Mouse (Mus musculus): ENCODE data around the gene Bloc1s4. TPM values are rescaled to one million over a fixed set of nuclear protein-coding genes. Genes with fewer than 3 reads are reported as not detected.

Gene Bloc1s4
- polyA plus RNA-seq, 1 experiment = 20.5 TPM

- peak; percentile 38; the same call in 1 of the 2 replicates for TF ChIP-seq POLR2A (IDR thresholded peaks at IDR 0.05; ENCODE audit: low read depth, low read length)
- no peak for TF ChIP-seq CTCF (IDR thresholded peaks at IDR 0.05; ENCODE audit: extremely low read depth, insufficient read depth, insufficient read length, insufficient replicate concordance)
- 13% methylated on average over 31 of the region's 31 CpGs for WGBS
- Histone ChIP-seq H3K27ac (ENCODE audit: insufficient read depth, low read length) (peak overlapping the region; percentile 53), H3K27me3 (ENCODE audit: control insufficient read depth, insufficient read depth, low read length) (no peaks in the 10 kb centered on the region), H3K4me3 (ENCODE audit: extremely low read depth, insufficient read depth, insufficient read length) (peak overlapping the region; percentile 61), H3K36me3 (ENCODE audit: control insufficient read depth, insufficient read depth, low read length) (no peaks in the 10 kb centered on the region), H3K4me1 (ENCODE audit: control insufficient read depth, insufficient read depth, insufficient read length) (peaks cover 5% of the 10 kb centered on the region; the same call in 1 of the 2 replicates)
- peak; percentile 59 to 89 for DNase-seq (ENCODE audit: low read depth in 1 of 2, low spot score in 2 of 2)
Observed at GRCm38 (mm10) chr5:36712553-36713534, 35.6 kb downstream of the Bloc1s4 start.

- no peak for TF ChIP-seq CTCF (IDR thresholded peaks at IDR 0.05; ENCODE audit: extremely low read depth, insufficient read depth, insufficient read length, insufficient replicate concordance)
- no peak for TF ChIP-seq POLR2A (IDR thresholded peaks at IDR 0.05; ENCODE audit: low read depth, low read length)
- Histone ChIP-seq H3K36me3 (ENCODE audit: control insufficient read depth, insufficient read depth, low read length) (no peaks in the 10 kb centered on the region), H3K4me1 (ENCODE audit: control insufficient read depth, insufficient read depth, insufficient read length) (peaks cover 5% of the 10 kb centered on the region; the same call in 1 of the 2 replicates), H3K27ac (ENCODE audit: insufficient read depth, low read length) (no peak overlapping the region), H3K27me3 (ENCODE audit: control insufficient read depth, insufficient read depth, low read length) (no peaks in the 10 kb centered on the region), H3K4me3 (ENCODE audit: extremely low read depth, insufficient read depth, insufficient read length) (no peak overlapping the region)
- DNase-seq (ENCODE audit: low read depth in 1 of 2, low spot score in 2 of 2) = no peak
- WGBS = 79% methylated on average over 5 of the region's 5 CpGs
Observed at GRCm38 (mm10) chr5:36711863-36712262, 36.6 kb downstream of the Bloc1s4 start.

- TF ChIP-seq CTCF (IDR thresholded peaks at IDR 0.05; ENCODE audit: extremely low read depth, insufficient read depth, insufficient read length, insufficient replicate concordance) (no peak), POLR2A (IDR thresholded peaks at IDR 0.05; ENCODE audit: low read depth, low read length) (no peak)
- 65% methylated on average over 5 of the region's 5 CpGs for WGBS
- no peaks in the 10 kb centered on the region for H3K36me3 ChIP-seq (ENCODE audit: control insufficient read depth, insufficient read depth, low read length)
- H3K4me1 ChIP-seq (ENCODE audit: control insufficient read depth, insufficient read depth, insufficient read length) = no peaks in the 10 kb centered on the region
- DNase-seq (ENCODE audit: low read depth in 1 of 2, low spot score in 2 of 2) = no peak
- H3K27me3 ChIP-seq (ENCODE audit: control insufficient read depth, insufficient read depth, low read length) = no peaks in the 10 kb centered on the region
- H3K27ac ChIP-seq (ENCODE audit: insufficient read depth, low read length) = no peak overlapping the region
- no peak overlapping the region for H3K4me3 ChIP-seq (ENCODE audit: extremely low read depth, insufficient read depth, insufficient read length)
Observed at GRCm38 (mm10) chr5:36705792-36706191, 42.7 kb downstream of the Bloc1s4 start.

GRCm38 (mm10) chr5:36705390-36705789, 43.1 kb downstream of the Bloc1s4 start:
- no peak for DNase-seq (ENCODE audit: low read depth in 1 of 2, low spot score in 2 of 2)
- H3K4me1 ChIP-seq (ENCODE audit: control insufficient read depth, insufficient read depth, insufficient read length) = no peaks in the 10 kb centered on the region
- H3K27me3 ChIP-seq (ENCODE audit: control insufficient read depth, insufficient read depth, low read length) = no peaks in the 10 kb centered on the region
- H3K36me3 ChIP-seq (ENCODE audit: control insufficient read depth, insufficient read depth, low read length) = no peaks in the 10 kb centered on the region
- no peak overlapping the region for H3K27ac ChIP-seq (ENCODE audit: insufficient read depth, low read length)
- TF ChIP-seq CTCF (IDR thresholded peaks at IDR 0.05; ENCODE audit: extremely low read depth, insufficient read depth, insufficient read length, insufficient replicate concordance) = no peak
- no peak for TF ChIP-seq POLR2A (IDR thresholded peaks at IDR 0.05; ENCODE audit: low read depth, low read length)
- WGBS = 88% methylated on average over 5 of the region's 5 CpGs
- H3K4me3 ChIP-seq (ENCODE audit: extremely low read depth, insufficient read depth, insufficient read length) = no peak overlapping the region

- Histone ChIP-seq H3K27ac (ENCODE audit: insufficient read depth, low read length) (no peak overlapping the region), H3K27me3 (ENCODE audit: control insufficient read depth, insufficient read depth, low read length) (no peaks in the 10 kb centered on the region), H3K4me1 (ENCODE audit: control insufficient read depth, insufficient read depth, insufficient read length) (no peaks in the 10 kb centered on the region), H3K36me3 (ENCODE audit: control insufficient read depth, insufficient read depth, low read length) (no peaks in the 10 kb centered on the region), H3K4me3 (ENCODE audit: extremely low read depth, insufficient read depth, insufficient read length) (no peak overlapping the region)
- WGBS = 85% methylated on average over 6 of the region's 6 CpGs
- DNase-seq (ENCODE audit: low read depth in 1 of 2, low spot score in 2 of 2) = no peak
- TF ChIP-seq CTCF (IDR thresholded peaks at IDR 0.05; ENCODE audit: extremely low read depth, insufficient read depth, insufficient read length, insufficient replicate concordance) (no peak), POLR2A (IDR thresholded peaks at IDR 0.05; ENCODE audit: low read depth, low read length) (no peak)
Observed at GRCm38 (mm10) chr5:36704684-36705083, 43.8 kb downstream of the Bloc1s4 start.

- Histone ChIP-seq H3K4me1 (ENCODE audit: control insufficient read depth, insufficient read depth, insufficient read length) (no peaks in the 10 kb centered on the region), H3K36me3 (ENCODE audit: control insufficient read depth, insufficient read depth, low read length) (no peaks in the 10 kb centered on the region), H3K27ac (ENCODE audit: insufficient read depth, low read length) (no peak overlapping the region), H3K4me3 (ENCODE audit: extremely low read depth, insufficient read depth, insufficient read length) (no peak overlapping the region), H3K27me3 (ENCODE audit: control insufficient read depth, insufficient read depth, low read length) (no peaks in the 10 kb centered on the region)
- 69% methylated on average over 6 of the region's 6 CpGs for WGBS
- no peak for DNase-seq (ENCODE audit: low read depth in 1 of 2, low spot score in 2 of 2)
- no peak for TF ChIP-seq CTCF (IDR thresholded peaks at IDR 0.05; ENCODE audit: extremely low read depth, insufficient read depth, insufficient read length, insufficient replicate concordance)
- no peak for TF ChIP-seq POLR2A (IDR thresholded peaks at IDR 0.05; ENCODE audit: low read depth, low read length)
Observed at GRCm38 (mm10) chr5:36700939-36701620, 47.4 kb downstream of the Bloc1s4 start.
